Mouse (Mus musculus) liver, embryonic 14.5 days (tissue): ENCODE measurements at regions not wholly inside any gene's neighbourhood (a gene's known extent, or its start where the extent isn't known, plus 50 kb on each side); places are given as distances from the start of the nearest gene placed in this dataset.

Experiments
- CTCF ChIP-seq: IDR thresholded peaks from 2 replicates; pipeline ENCODE4 v1.5.1; 2016; ENCODE audit warnings: antibody characterized with exemption, low read depth, control low read depth
- EP300 ChIP-seq: IDR thresholded peaks from 2 replicates; pipeline ENCODE4 v1.6.1; 2016; ENCODE audit warnings: antibody characterized with exemption, low read depth

DNA sequence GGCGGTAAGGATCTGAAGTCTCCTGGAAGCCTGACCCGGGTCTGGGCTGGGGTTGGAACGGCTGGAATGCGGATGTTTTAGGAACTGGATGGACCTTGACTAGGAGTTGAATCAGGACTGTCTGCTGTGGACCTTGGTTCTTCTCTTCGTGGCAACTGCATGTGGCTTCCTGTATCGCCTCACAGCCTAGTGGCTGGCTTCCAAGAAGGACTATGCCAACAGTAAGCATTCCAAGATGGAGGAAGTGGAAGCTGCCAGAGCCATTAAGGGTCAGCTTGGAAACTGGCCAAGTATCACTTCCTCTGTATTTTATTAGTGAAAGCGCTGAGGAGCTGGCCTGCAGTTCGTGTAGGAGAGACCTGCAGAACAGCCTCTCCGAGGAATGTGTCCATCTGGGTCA, 98.4 kb upstream of the Galnt15 start:
- no peak for TF ChIP-seq CTCF
- TF ChIP-seq EP300 = no peak
